ENCODE assay signal across 36 mouse cellular contexts in genomic region chr3:64321824-64322223, GRCm38 (mm10). TPM values are rescaled to one million over a fixed set of nuclear protein-coding genes. Genes with fewer than 3 reads are reported as not detected.
A peak's percentile ranks its signal among the peaks of the same experiment; 100 is the strongest.
DNase-seq lines count a peak whose midpoint lies in the region; ATAC-seq and TF ChIP-seq lines count a peak whose summit lies in the region.
"Had no signal": no experiment of that assay in that cellular context is flagged by ENCODE, and none has a peak within 500 bp of the region (broad histone marks: within the 10 kb centered on the region; RNA-seq: fewer than 3 reads in every experiment).

No protein-coding gene starts in this region.

- 36% methylated on average over 2 of the region's 2 CpGs for whole genome bisulfite sequencing in forebrain, embryonic 12.5 days
- WGBS in forebrain, postnatal 0 days, result 16% methylated on average over 2 of the region's 2 CpGs
- 29% methylated on average over 2 of the region's 2 CpGs for WGBS in forebrain, embryonic 13.5 days

- no peaks in the 10 kb centered on the region for H3K4me1 ChIP-seq in forebrain, embryonic 12.5 days
- no peaks in the 10 kb centered on the region for H3K4me1 ChIP-seq in forebrain, postnatal 0 days (ENCODE audit: insufficient read depth)
- H3K4me1 ChIP-seq in forebrain, embryonic 13.5 days, result no peaks in the 10 kb centered on the region
- H3K4me1 ChIP-seq: embryonic facial prominence, embryonic 12.5 days; limb, embryonic 13.5 days; lung, embryonic 15.5 days; midbrain, embryonic 12.5 days; neural tube, embryonic 13.5 days had no signal

- peak; percentile 65; the same call in 1 of the 2 replicates for ATAC-seq in forebrain, embryonic 12.5 days (ENCODE audit: low FRiP score)
- ATAC-seq in forebrain, postnatal 0 days, result no peak
- peak; percentile 77 for ATAC-seq in forebrain, embryonic 13.5 days
- ATAC-seq: CD4-positive, CD25-positive, alpha-beta regulatory T cell, adult 4 months; hindbrain, embryonic 16.5 days had no signal

- no peak overlapping the region for H3K9ac ChIP-seq in forebrain, embryonic 12.5 days
- no peak overlapping the region for H3K9ac ChIP-seq in forebrain, postnatal 0 days
- H3K9ac ChIP-seq in forebrain, embryonic 13.5 days, result no peak overlapping the region
- H3K9ac ChIP-seq: embryonic facial prominence, embryonic 12.5 days; limb, embryonic 13.5 days; lung, embryonic 15.5 days; midbrain, embryonic 12.5 days; neural tube, embryonic 13.5 days had no signal

- DNase-seq in forebrain, postnatal 0 days, result no peak
- peak; percentile 36 for DNase-seq in Muller cell, postnatal 12 days (ENCODE audit: inconsistent ontology term)
- no peak for DNase-seq in ovary, adult 18-20 months (ENCODE audit: low spot score)
- DNase-seq in spleen, adult 18-20 months, result no peak
- no peak for DNase-seq in thymus, postnatal 4 days
- DNase-seq: adrenal gland, postnatal 36 days; cerebellum, adult 2 months; cerebellum, postnatal 25 days; gastrocnemius, postnatal 14 days; kidney, adult 18-20 months; kidney, postnatal 36 days; lung, postnatal 36 days had no signal

- no peaks in the 10 kb centered on the region for H3K36me3 ChIP-seq in forebrain, embryonic 12.5 days (replicated peaks)
- H3K36me3 ChIP-seq in forebrain, postnatal 0 days (ENCODE audit: insufficient read depth), result no peaks in the 10 kb centered on the region
- H3K36me3 ChIP-seq in forebrain, embryonic 13.5 days (ENCODE audit: poor library complexity, severe bottlenecking), result no peaks in the 10 kb centered on the region
- H3K36me3 ChIP-seq: embryonic facial prominence, embryonic 12.5 days; limb, embryonic 13.5 days; lung, embryonic 15.5 days; midbrain, embryonic 12.5 days; neural tube, embryonic 13.5 days had no signal

- no peaks in the 10 kb centered on the region for H3K9me3 ChIP-seq in forebrain, embryonic 12.5 days
- H3K9me3 ChIP-seq in forebrain, postnatal 0 days (ENCODE audit: low read length), result no peaks in the 10 kb centered on the region
- no peaks in the 10 kb centered on the region for H3K9me3 ChIP-seq in forebrain, embryonic 13.5 days (replicated peaks)
- H3K9me3 ChIP-seq: embryonic facial prominence, embryonic 12.5 days; limb, embryonic 13.5 days; lung, embryonic 15.5 days; midbrain, embryonic 12.5 days; neural tube, embryonic 13.5 days had no signal

- H3K27me3 ChIP-seq in forebrain, embryonic 12.5 days, result no peaks in the 10 kb centered on the region
- no peaks in the 10 kb centered on the region for H3K27me3 ChIP-seq in forebrain, postnatal 0 days (ENCODE audit: insufficient read depth, low read length)
- no peaks in the 10 kb centered on the region for H3K27me3 ChIP-seq in forebrain, embryonic 13.5 days
- H3K27me3 ChIP-seq: embryonic facial prominence, embryonic 12.5 days; limb, embryonic 13.5 days; lung, embryonic 15.5 days; midbrain, embryonic 12.5 days; neural tube, embryonic 13.5 days had no signal

- H3K4me3 ChIP-seq in forebrain, embryonic 12.5 days (replicated peaks), result no peak overlapping the region
- H3K4me3 ChIP-seq in forebrain, postnatal 0 days (ENCODE audit: low read depth, low read length), result no peak overlapping the region
- H3K4me3 ChIP-seq in forebrain, embryonic 13.5 days, result no peak overlapping the region
- H3K4me3 ChIP-seq: embryonic facial prominence, embryonic 12.5 days; limb, embryonic 13.5 days; lung, embryonic 15.5 days; midbrain, embryonic 12.5 days; neural tube, embryonic 13.5 days had no signal

- TF ChIP-seq CTCF in forebrain, postnatal 0 days (IDR thresholded peaks at IDR 0.05; ENCODE audit: low read depth), result no peak

- H3K4me2 ChIP-seq in forebrain, embryonic 12.5 days, result no peak overlapping the region
- no peak overlapping the region for H3K4me2 ChIP-seq in forebrain, postnatal 0 days (ENCODE audit: low read depth)
- no peak overlapping the region for H3K4me2 ChIP-seq in forebrain, embryonic 13.5 days
- H3K4me2 ChIP-seq: embryonic facial prominence, embryonic 12.5 days; limb, embryonic 13.5 days; liver, embryonic 11.5 days; lung, embryonic 15.5 days; midbrain, embryonic 12.5 days; neural tube, embryonic 13.5 days had no signal

- H3K27ac ChIP-seq in forebrain, embryonic 12.5 days, result no peak overlapping the region
- no peak overlapping the region for H3K27ac ChIP-seq in forebrain, postnatal 0 days (ENCODE audit: low read depth, low read length)
- no peak overlapping the region for H3K27ac ChIP-seq in forebrain, embryonic 13.5 days
- H3K27ac ChIP-seq: embryonic facial prominence, embryonic 12.5 days; limb, embryonic 13.5 days; lung, embryonic 15.5 days; midbrain, embryonic 12.5 days; neural tube, embryonic 13.5 days had no signal

RNA-seq across cellular contexts. Expression of gene Vmn2r3, which starts 32.3 kb away (rescaled TPM):
- polyA plus RNA-seq in forebrain, embryonic 12.5 days (2016; fragmentation: Nextera tagmentation; extraction: Ambion mirVana), result not detected in 2 replicates
- total RNA-seq in forebrain, postnatal 0 days (2014; rRNA removed), result 0.15 TPM in 1 of 2 replicates, not detected in the other
- polyA plus RNA-seq in forebrain, postnatal 0 days (2015; fragmentation: Nextera tagmentation; extraction: Ambion mirVana), result not detected in 2 replicates
- not detected in 2 replicates for polyA plus RNA-seq in forebrain, embryonic 13.5 days (2015; fragmentation: Nextera tagmentation; extraction: Ambion mirVana)
- total RNA-seq: adrenal gland, postnatal 36 days; gastrocnemius, postnatal 14 days; granulocyte monocyte progenitor cell, adult 5-6 weeks; heart, postnatal 25 days; layer of hippocampus, adult 8-10 months; layer of hippocampus, postnatal 25 days; left cerebral cortex, adult 8-10 months; left cerebral cortex, postnatal 36 days; megakaryocyte, adult 5-6 weeks had no signal
- polyA plus RNA-seq: CD4-positive, CD25-positive, alpha-beta regulatory T cell, adult 4 months; cerebellum, adult 2 months; embryonic facial prominence, embryonic 12.5 days; heart, embryonic 14.5 days; hindbrain, embryonic 11.5 days; intestine, embryonic 14.5 days; kidney, embryonic 16.5 days; limb, embryonic 13.5 days; liver, embryonic 11.5 days; liver, embryonic 16.5 days; lung, embryonic 15.5 days; midbrain, embryonic 12.5 days; neural tube, embryonic 13.5 days; stomach, embryonic 14.5 days; testis, adult 2 months had no signal
